Mouse (Mus musculus) testis, adult 2 months (tissue): ENCODE measurements at regions not wholly inside any gene's neighbourhood (a gene's known extent, or its start where the extent isn't known, plus 50 kb on each side); places are given as distances from the start of the nearest gene placed in this dataset.

Experiments used
- CTCF ChIP-seq: fragments of 200-500 bp; IDR thresholded peaks from 2 replicates; pipeline ENCODE4 v1.5.1; 2012; ENCODE audit warnings: low read depth, mild to moderate bottlenecking, inconsistent platforms, low read length, moderate library complexity; ENCODE audit not compliant: control insufficient read depth, insufficient read depth, insufficient replicate concordance
- POLR2A ChIP-seq: fragments of 200-500 bp; IDR thresholded peaks from 2 replicates; pipeline ENCODE4 v1.6.1; 2012; ENCODE audit warnings: low read depth, mild to moderate bottlenecking, inconsistent platforms, low read length, moderate library complexity; ENCODE audit not compliant: control insufficient read depth

DNA sequence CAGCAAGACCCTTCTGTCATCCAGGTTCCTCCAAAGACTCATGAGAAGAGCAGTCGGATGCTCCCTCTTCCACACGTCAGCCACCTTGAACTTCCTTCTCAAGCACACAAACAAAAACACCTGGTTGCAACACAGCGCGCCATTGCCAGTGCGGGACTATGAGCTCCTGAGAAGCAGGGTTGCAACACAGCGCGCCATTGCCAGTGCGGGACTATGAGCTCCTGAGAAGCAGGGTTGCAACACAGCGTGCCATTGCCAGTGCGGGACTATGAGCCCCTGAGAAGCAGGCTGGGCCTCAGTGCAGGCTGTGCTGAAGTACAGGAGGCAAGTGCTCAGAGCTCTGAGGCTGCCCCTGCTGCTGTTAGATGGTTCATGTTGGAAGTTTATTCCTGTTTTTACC lies 140.0 kb downstream of the Gm12728 start:
- TF ChIP-seq CTCF (no peak), POLR2A (no peak)
